ENCODE assay signal across 14 mouse cellular contexts in the genomic region with DNA sequence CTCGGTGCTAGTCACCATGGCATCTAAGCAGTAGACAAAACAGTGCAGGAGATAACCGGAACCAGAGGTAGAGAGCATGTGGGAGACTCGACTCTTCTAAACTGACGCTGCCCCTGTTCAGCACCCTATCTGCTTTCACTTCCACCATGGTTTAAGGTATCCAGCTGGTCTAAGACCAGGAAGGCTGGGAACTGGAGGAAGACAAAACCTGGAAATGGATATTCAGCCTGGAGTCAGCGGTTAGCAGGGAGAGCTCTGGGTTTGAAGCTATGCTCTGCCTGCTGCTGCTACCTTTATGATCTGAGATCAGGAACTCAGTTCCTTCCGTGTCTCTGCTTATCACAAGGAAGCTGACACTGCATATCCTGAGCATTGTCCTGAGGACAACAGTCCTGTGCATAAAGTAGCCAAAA. TPM values are rescaled to one million over a fixed set of nuclear protein-coding genes. Genes with fewer than 3 reads are reported as not detected.
DNase-seq lines count a peak whose midpoint lies in the region; ATAC-seq lines count a peak whose summit lies in the region.
"Had no signal": no experiment of that assay in that cellular context is flagged by ENCODE, and none has a peak within 500 bp of the region (broad histone marks: within the 10 kb centered on the region; RNA-seq: fewer than 3 reads in every experiment).

No protein-coding gene starts in this region.

- WGBS in forebrain, embryonic 13.5 days = 85% methylated on average over 6 of the region's 6 CpGs
- WGBS in forebrain, embryonic 10.5 days = 80% methylated on average over 6 of the region's 6 CpGs
- 38% methylated on average over 6 of the region's 6 CpGs for WGBS in intestine, embryonic 15.5 days
- WGBS in liver, embryonic 11.5 days = 36% methylated on average over 6 of the region's 6 CpGs

- H3K27me3 ChIP-seq in forebrain, embryonic 13.5 days = no peaks in the 10 kb centered on the region
- no peaks in the 10 kb centered on the region for H3K27me3 ChIP-seq in forebrain, embryonic 10.5 days (ENCODE audit: poor library complexity, severe bottlenecking)
- H3K27me3 ChIP-seq in intestine, embryonic 15.5 days (replicated peaks) = no peaks in the 10 kb centered on the region
- H3K27me3 ChIP-seq in liver, embryonic 11.5 days (replicated peaks; ENCODE audit: control insufficient read depth, insufficient read depth, low read length) = no peaks in the 10 kb centered on the region
- H3K27me3 ChIP-seq: embryonic facial prominence, embryonic 13.5 days; midbrain, embryonic 13.5 days had no signal

- no peak overlapping the region for H3K4me2 ChIP-seq in forebrain, embryonic 13.5 days
- no peak overlapping the region for H3K4me2 ChIP-seq in intestine, embryonic 15.5 days (replicated peaks)
- H3K4me2 ChIP-seq in liver, embryonic 11.5 days = peak overlapping the region; percentile 9; the same call in 1 of the 2 replicates
- H3K4me2 ChIP-seq: embryonic facial prominence, embryonic 13.5 days; midbrain, embryonic 13.5 days had no signal

- H3K9me3 ChIP-seq in forebrain, embryonic 13.5 days (replicated peaks) = no peaks in the 10 kb centered on the region
- no peaks in the 10 kb centered on the region for H3K9me3 ChIP-seq in forebrain, embryonic 10.5 days
- no peaks in the 10 kb centered on the region for H3K9me3 ChIP-seq in intestine, embryonic 15.5 days
- H3K9me3 ChIP-seq in liver, embryonic 11.5 days (ENCODE audit: control insufficient read depth, low read length) = no peaks in the 10 kb centered on the region
- H3K9me3 ChIP-seq: embryonic facial prominence, embryonic 13.5 days; midbrain, embryonic 13.5 days had no signal

- H3K36me3 ChIP-seq in forebrain, embryonic 13.5 days (ENCODE audit: poor library complexity, severe bottlenecking) = peaks cover 22% of the 10 kb centered on the region
- peaks cover 15% of the 10 kb centered on the region for H3K36me3 ChIP-seq in forebrain, embryonic 10.5 days (replicated peaks)
- H3K36me3 ChIP-seq in intestine, embryonic 15.5 days = 0 out of 2 replicates have a peak, but pooled peaks cover 7% of the 10 kb centered on the region
- H3K36me3 ChIP-seq in liver, embryonic 11.5 days (ENCODE audit: control insufficient read depth, insufficient read depth, low read length) = peaks cover 3% of the 10 kb centered on the region

- H3K9ac ChIP-seq in forebrain, embryonic 13.5 days = no peak overlapping the region
- no peak overlapping the region for H3K9ac ChIP-seq in intestine, embryonic 15.5 days
- no peak overlapping the region for H3K9ac ChIP-seq in liver, embryonic 11.5 days (ENCODE audit: low read depth, low read length)
- H3K9ac ChIP-seq: embryonic facial prominence, embryonic 13.5 days; midbrain, embryonic 13.5 days had no signal

- peak; percentile 50; the same call in 1 of the 2 replicates for ATAC-seq in forebrain, embryonic 13.5 days
- ATAC-seq in intestine, embryonic 15.5 days = peak; percentile 29
- ATAC-seq in liver, embryonic 11.5 days (replicated peaks; ENCODE audit: low FRiP score) = 0 out of 2 replicates have a peak, but pooled peaks have one; percentile 50
- ATAC-seq: inflammation-experienced regulatory T-cells, adult 6 months; midbrain, embryonic 13.5 days had no signal

- H3K4me3 ChIP-seq in forebrain, embryonic 13.5 days = no peak overlapping the region
- no peak overlapping the region for H3K4me3 ChIP-seq in forebrain, embryonic 10.5 days
- no peak overlapping the region for H3K4me3 ChIP-seq in intestine, embryonic 15.5 days (replicated peaks)
- H3K4me3 ChIP-seq in liver, embryonic 11.5 days (ENCODE audit: low read depth, low read length) = no peak overlapping the region
- H3K4me3 ChIP-seq: embryonic facial prominence, embryonic 13.5 days; midbrain, embryonic 13.5 days had no signal

- no peak overlapping the region for H3K27ac ChIP-seq in forebrain, embryonic 13.5 days
- no peak overlapping the region for H3K27ac ChIP-seq in forebrain, embryonic 10.5 days
- no peak overlapping the region for H3K27ac ChIP-seq in intestine, embryonic 15.5 days
- 0 out of 2 replicates have a peak overlapping the region, but pooled peaks have one; percentile 16 for H3K27ac ChIP-seq in liver, embryonic 11.5 days (ENCODE audit: low read depth, low read length)
- H3K27ac ChIP-seq: embryonic facial prominence, embryonic 13.5 days; midbrain, embryonic 13.5 days had no signal

- DNase-seq in forebrain, embryonic 10.5 days (ENCODE audit: extremely low spot score, low spot score) = no peak
- peak; percentile 9 for DNase-seq in embryo, embryonic 11.5 days (ENCODE audit: low read depth, low spot score)
- DNase-seq in liver, embryonic 11.5 days (ENCODE audit: low spot score) = no peak
- no peak for DNase-seq in layer of hippocampus, postnatal 14 days (ENCODE audit: low spot score in 2 of 2)
- no peak for DNase-seq in layer of hippocampus, postnatal 25 days (ENCODE audit: extremely low spot score in 1 of 2, low spot score in 1 of 2)
- no peak for DNase-seq in B cell, adult 2 months
- DNase-seq: adrenal gland, adult 8-10 months; right cerebral cortex, adult 18-20 months; thymus, postnatal 4 days had no signal

- peaks cover 4% of the 10 kb centered on the region; the same call in 1 of the 2 replicates for H3K4me1 ChIP-seq in forebrain, embryonic 13.5 days
- peaks cover 15% of the 10 kb centered on the region for H3K4me1 ChIP-seq in forebrain, embryonic 10.5 days
- H3K4me1 ChIP-seq in intestine, embryonic 15.5 days (replicated peaks) = peaks cover 4% of the 10 kb centered on the region
- H3K4me1 ChIP-seq in liver, embryonic 11.5 days (replicated peaks; ENCODE audit: control insufficient read depth, insufficient read depth, low read length) = peaks cover 54% of the 10 kb centered on the region

RNA-seq across cellular contexts. Expression of a gene that starts 35.9 kb away (rescaled TPM):
- polyA plus RNA-seq in forebrain, embryonic 13.5 days (2015; fragmentation: Nextera tagmentation; extraction: Ambion mirVana) = 23.0 and 24.4 TPM in 2 replicates
- 17.4 and 18.5 TPM in 2 replicates for polyA plus RNA-seq in forebrain, embryonic 10.5 days (2016; fragmentation: Nextera tagmentation; extraction: Ambion mirVana)
- 11.0 and 11.8 TPM in 2 replicates for polyA plus RNA-seq in intestine, embryonic 15.5 days (2015; fragmentation: Nextera tagmentation; extraction: Ambion mirVana)
- 12.9 and 16.7 TPM in 2 replicates for polyA plus RNA-seq in liver, embryonic 11.5 days (2014; fragmentation: Nextera tagmentation; extraction: Ambion mirVana)
- total RNA-seq in layer of hippocampus, postnatal 14 days (2021) = 10 to 100 TPM; 30.9 to 32.8 TPM
- 10 to 100 TPM; 30.5 to 35.2 TPM for total RNA-seq in layer of hippocampus, postnatal 25 days (2021)

RNA-seq across cellular contexts. Expression of a gene that starts 36.0 kb away (rescaled TPM):
- polyA plus RNA-seq in forebrain, embryonic 13.5 days (2015; fragmentation: Nextera tagmentation; extraction: Ambion mirVana) = 32.4 and 32.6 TPM in 2 replicates
- polyA plus RNA-seq in forebrain, embryonic 10.5 days (2016; fragmentation: Nextera tagmentation; extraction: Ambion mirVana) = 22.9 and 27.2 TPM in 2 replicates
- 28.8 and 36.1 TPM in 2 replicates for polyA plus RNA-seq in intestine, embryonic 15.5 days (2015; fragmentation: Nextera tagmentation; extraction: Ambion mirVana)
- 25.0 and 31.9 TPM in 2 replicates for polyA plus RNA-seq in liver, embryonic 11.5 days (2014; fragmentation: Nextera tagmentation; extraction: Ambion mirVana)
- 10 to 100 TPM; 21.4 to 23.9 TPM for total RNA-seq in layer of hippocampus, postnatal 14 days (2021)
- 10 to 100 TPM; 24.7 to 25.3 TPM for total RNA-seq in layer of hippocampus, postnatal 25 days (2021)
